Mouse (Mus musculus) heart, embryonic 10.5 days (tissue): ENCODE measurements around the gene Batf2. TPM values are rescaled to one million over a fixed set of nuclear protein-coding genes. Genes with fewer than 3 reads are reported as not detected.
A peak's percentile ranks its signal among the peaks of the same experiment; 100 is the strongest.

Experiments used
- DNase-seq: peaks from one replicate; pipeline ENCODE4 v3.0.0-alpha.2; 2017; ENCODE audit warnings: low spot score
- H3K27ac ChIP-seq: fragments of 300-500 bp; sonication (generic); 2 replicates; pipeline ENCODE4 v1.5.1; 2016; ENCODE audit warnings: mild to moderate bottlenecking
- H3K27me3 ChIP-seq: fragments of 300-500 bp; sonication (generic); 2 replicates; pipeline ENCODE4 v1.6.1; 2016; ENCODE audit warnings: mild to moderate bottlenecking; ENCODE audit not compliant: poor library complexity, insufficient read depth, severe bottlenecking
- H3K36me3 ChIP-seq: fragments of 300-500 bp; sonication (generic); 2 replicates; pipeline ENCODE4 v1.6.1; 2016; ENCODE audit warnings: mild to moderate bottlenecking, moderate library complexity
- H3K4me1 ChIP-seq: fragments of 300-500 bp; sonication (generic); 2 replicates; pipeline ENCODE4 v1.6.1; 2016; ENCODE audit warnings: mild to moderate bottlenecking
- H3K4me3 ChIP-seq: fragments of 300-500 bp; sonication (generic); 2 replicates; pipeline ENCODE4 v1.5.1; 2016; ENCODE audit warnings: mild to moderate bottlenecking, moderate library complexity
- H3K9me3 ChIP-seq: fragments of 300-500 bp; sonication (generic); 2 replicates; pipeline ENCODE4 v1.6.1; 2016; ENCODE audit warnings: mild to moderate bottlenecking, moderate library complexity
- WGBS: fragments of 180-500 bp; shearing (Covaris S2); methylation state at CpG from one replicate; pipeline ENCODE4 v1.1.7; 2016; 5-methylcytosine and 5-hydroxymethylcytosine counted together
- polyA plus RNA-seq: library from polyadenylated mRNA; unstranded; fragments of >200 nt; fragmentation: Nextera tagmentation; extraction: Ambion mirVana; gene quantifications from 2 replicates; pipeline ENCODE4 v1.2.1, GENCODE M21; 2016

Batf2 gene
- polyA plus RNA-seq, 1 experiment from 2014 or later = not detected

DNA sequence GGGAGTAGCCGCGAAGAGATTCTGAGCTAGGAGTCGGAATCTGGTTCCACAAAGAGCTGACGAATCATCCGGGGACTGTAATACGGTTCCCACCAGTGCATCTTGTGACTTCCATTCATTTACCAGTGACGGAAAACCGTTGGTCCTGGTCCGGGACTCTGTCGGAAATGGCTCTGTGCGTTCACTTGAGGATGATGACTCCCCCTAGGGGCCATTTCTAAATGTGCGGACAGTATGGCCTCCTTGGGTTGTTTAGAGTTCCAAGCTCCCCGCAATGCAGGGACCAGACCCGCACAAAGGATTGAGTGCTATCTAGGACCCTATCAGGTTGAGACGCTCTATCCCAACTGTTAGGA, 589 bp downstream of the Batf2 start, which contains the start of gene Arl2:
Gene Arl2, minus strand, starts transcription at position 155 of the 356 bp plus-strand sequence.
- H3K9me3 ChIP-seq = no peaks in the 10 kb centered on the region

DNA sequence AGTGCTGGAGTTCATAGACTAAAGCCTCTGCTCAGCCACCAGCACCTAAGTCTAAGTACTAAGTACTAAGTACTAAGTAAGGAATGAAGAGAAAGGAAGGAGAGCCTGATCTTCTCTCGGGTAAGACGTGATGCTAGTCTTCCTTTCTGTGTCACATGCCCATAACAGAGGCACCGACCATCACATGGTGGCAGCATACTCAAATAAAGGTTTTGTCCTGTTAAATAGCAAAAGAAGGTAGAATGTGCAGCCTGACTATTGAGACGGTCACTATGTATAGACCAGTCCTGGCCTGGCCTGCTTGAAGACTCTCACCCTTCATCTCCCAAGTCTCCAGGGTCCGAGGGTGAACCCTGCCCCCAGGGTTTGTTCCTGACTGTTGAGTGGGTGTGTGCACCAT, 4.1 kb downstream of the Batf2 start:
- no peaks in the 10 kb centered on the region for H3K36me3 ChIP-seq
- peaks cover 12% of the 10 kb centered on the region for H3K4me1 ChIP-seq
- no peak overlapping the region for H3K27ac ChIP-seq
- no peak for DNase-seq
- H3K9me3 ChIP-seq = no peaks in the 10 kb centered on the region
- no peak overlapping the region for H3K4me3 ChIP-seq
- WGBS = 72% methylated on average over 5 of the region's 5 CpGs
- no peaks in the 10 kb centered on the region for H3K27me3 ChIP-seq

More for the DNA sequence above, 589 bp downstream of the Batf2 start, which contains the start of gene Arl2:
- Histone ChIP-seq H3K36me3 (peaks cover 13% of the 10 kb centered on the region; the same call in 1 of the 2 replicates), H3K4me1 (peaks cover 17% of the 10 kb centered on the region), H3K4me3 (peak within 1 kb of the TSS; percentile 85), H3K27me3 (no peaks in the 10 kb centered on the region), H3K27ac (peak within 1 kb of the TSS; percentile 98)
- 0% methylated on average over 15 of the region's 15 CpGs for WGBS
- DNase-seq = peak; percentile 93

DNA sequence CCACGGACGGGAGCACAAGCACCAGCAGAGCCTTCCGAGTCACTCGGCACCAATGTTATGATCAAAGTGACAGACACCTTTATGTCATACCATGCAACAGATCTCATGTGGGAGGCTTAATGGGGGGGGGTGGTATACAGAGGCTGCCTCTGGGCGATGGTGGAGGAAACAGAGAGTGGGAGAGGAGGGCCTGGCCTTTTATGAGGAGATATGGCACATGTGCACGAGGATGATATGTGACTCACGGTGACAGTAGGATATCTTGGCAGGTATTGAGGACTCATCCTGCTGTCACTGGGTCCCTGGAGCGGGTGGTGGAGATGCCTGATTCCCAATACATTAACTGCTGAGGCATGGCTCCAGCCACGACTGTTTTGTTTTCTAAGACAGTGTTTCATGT, 14.4 kb downstream of the Batf2 start:
- H3K9me3 ChIP-seq = no peaks in the 10 kb centered on the region
- no peaks in the 10 kb centered on the region for H3K27me3 ChIP-seq
- DNase-seq = no peak
- 81% methylated on average over 9 of the region's 9 CpGs for WGBS
- no peak overlapping the region for H3K4me3 ChIP-seq
- no peaks in the 10 kb centered on the region for H3K36me3 ChIP-seq
- no peak overlapping the region for H3K27ac ChIP-seq
- H3K4me1 ChIP-seq = no peaks in the 10 kb centered on the region

DNA sequence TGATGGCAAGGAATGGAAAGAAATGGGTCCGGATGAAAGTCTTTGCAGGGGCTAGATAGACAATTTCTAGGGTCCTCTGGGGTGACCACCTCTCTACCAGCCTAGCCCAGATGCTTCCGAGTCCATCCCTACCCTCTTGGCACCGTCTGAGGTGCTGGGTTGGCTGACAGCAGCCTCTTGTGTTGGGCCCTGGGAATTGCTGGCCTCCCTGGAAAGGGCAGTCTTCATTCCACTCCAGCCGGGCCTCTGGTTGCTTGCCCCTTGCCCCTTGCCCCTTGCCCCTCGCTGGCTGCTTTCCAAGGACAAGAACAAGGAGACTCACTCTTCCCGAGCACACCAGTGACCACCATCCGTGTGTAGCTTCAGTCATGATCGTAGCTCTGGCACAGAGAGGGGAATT, 15.6 kb downstream of the Batf2 start:
- 60% methylated on average over 8 of the region's 8 CpGs for WGBS
- 0 out of 2 replicates have a peak, but pooled peaks cover 4% of the 10 kb centered on the region for H3K27me3 ChIP-seq

DNA sequence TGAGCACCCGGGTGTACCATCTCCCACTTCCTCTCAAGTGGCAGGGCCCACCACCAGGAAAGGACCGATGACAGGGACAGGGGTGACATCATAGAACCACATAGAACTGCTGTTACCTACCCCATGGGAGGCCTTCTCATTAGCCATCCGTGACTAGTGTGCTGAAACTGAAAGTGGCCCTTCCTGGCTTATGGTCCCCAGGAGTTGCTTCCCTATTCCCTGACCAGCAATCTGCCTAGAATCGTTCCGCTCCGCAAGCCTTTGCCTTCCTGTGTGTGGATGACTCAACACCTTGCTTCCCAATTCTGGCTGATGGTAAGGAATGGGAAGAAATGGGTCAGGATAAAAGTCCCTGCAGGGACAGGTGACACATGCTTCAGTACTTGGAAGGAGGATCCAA, 16.4 kb downstream of the Batf2 start:
- H3K27me3 ChIP-seq = 0 out of 2 replicates have a peak, but pooled peaks cover 13% of the 10 kb centered on the region
- H3K4me3 ChIP-seq = no peak overlapping the region
- H3K4me1 ChIP-seq = no peaks in the 10 kb centered on the region
- H3K36me3 ChIP-seq = no peaks in the 10 kb centered on the region
- DNase-seq = no peak
- H3K9me3 ChIP-seq = no peaks in the 10 kb centered on the region
- no peak overlapping the region for H3K27ac ChIP-seq
- WGBS = 68% methylated on average over 6 of the region's 6 CpGs

More for the DNA sequence above, 15.6 kb downstream of the Batf2 start:
- Histone ChIP-seq H3K4me3 (no peak overlapping the region), H3K4me1 (no peaks in the 10 kb centered on the region), H3K27ac (no peak overlapping the region), H3K9me3 (no peaks in the 10 kb centered on the region), H3K36me3 (no peaks in the 10 kb centered on the region)
- no peak for DNase-seq

DNA sequence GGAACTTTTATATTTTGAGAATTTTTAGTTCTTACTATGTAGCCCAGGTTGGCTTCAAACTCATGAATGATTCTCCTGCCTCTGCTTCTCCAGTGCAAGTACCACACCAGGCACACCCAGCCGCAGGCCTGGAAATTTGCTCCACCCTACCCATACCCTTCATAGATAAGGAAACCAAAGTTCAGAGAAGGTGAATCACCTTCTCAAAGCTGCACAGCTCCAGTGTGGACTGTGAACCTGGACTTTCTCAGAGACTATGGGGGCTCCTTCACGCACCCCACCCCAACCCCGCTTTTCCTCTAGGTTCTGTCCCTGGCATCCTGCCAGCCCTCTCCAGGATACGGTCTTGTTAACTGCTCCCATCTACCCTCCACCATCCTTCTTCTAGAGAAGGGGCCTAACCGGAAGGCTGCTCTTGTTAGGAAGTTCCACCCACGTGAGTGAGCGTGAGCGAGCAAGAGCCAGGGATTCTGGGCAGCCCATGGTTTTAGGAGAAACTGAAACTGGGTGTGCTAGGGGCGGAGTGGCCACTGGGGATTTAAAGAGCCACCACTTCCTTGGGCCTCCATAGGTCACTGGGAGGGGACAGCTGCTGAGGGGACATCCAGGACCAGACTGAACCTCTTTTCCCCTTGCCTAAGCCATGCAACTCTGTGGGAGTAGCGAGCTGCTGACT, 23.2 kb downstream of the Batf2 start:
- DNase-seq = no peak
- WGBS = 72% methylated on average over 10 of the region's 10 CpGs
- H3K36me3 ChIP-seq = no peaks in the 10 kb centered on the region
- 0 out of 2 replicates have a peak, but pooled peaks cover 3% of the 10 kb centered on the region for H3K4me1 ChIP-seq
- no peaks in the 10 kb centered on the region for H3K9me3 ChIP-seq
- peaks cover 28% of the 10 kb centered on the region; the same call in 1 of the 2 replicates for H3K27me3 ChIP-seq
- H3K4me3 ChIP-seq = no peak overlapping the region
- H3K27ac ChIP-seq = no peak overlapping the region

DNA sequence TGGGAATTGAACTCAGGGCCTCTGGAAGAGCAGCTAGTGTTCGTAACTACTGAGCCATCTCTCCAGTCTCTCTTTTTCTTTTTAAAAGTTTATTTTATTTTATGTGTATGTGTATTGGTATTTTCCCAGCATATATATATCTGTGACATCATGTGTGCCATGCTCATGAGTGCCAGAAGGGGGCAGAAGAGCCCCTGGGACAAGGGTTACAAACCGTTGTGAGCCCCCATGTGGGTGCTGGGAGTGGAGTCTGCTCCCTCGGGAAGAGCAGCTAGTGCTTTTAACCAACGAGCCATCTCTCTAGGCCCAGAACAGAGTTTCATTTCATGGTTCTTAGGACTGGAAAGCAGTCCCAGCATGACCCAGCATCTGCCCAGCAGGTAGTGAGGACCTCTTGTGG, 26.0 kb downstream of the Batf2 start:
- 77% methylated on average over 4 of the region's 4 CpGs for WGBS
- no peak overlapping the region for H3K4me3 ChIP-seq
- H3K36me3 ChIP-seq = no peaks in the 10 kb centered on the region
- no peak overlapping the region for H3K27ac ChIP-seq
- no peaks in the 10 kb centered on the region for H3K9me3 ChIP-seq
- peaks cover 20% of the 10 kb centered on the region; the same call in 1 of the 2 replicates for H3K27me3 ChIP-seq
- H3K4me1 ChIP-seq = 0 out of 2 replicates have a peak, but pooled peaks cover 3% of the 10 kb centered on the region
- no peak for DNase-seq

DNA sequence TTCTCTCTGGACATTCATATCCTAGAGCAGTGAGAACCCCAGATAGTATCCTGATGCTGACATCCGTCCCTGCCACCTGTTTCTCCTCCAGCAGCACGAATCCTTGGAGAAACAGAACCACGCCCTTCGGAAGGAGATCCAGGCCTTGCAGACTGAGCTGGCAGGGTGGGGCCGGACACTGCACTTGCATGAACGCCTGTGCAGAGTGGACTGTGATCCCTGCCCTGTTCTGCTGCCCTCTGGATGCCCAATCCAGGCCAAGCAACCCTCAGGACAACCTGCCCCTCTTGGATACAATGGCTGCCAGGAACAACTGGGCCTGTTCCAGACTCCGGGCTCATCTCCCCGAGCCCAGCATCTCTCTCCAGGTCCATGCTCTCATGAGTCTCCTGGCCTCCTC, 30.4 kb downstream of the Batf2 start:
- H3K27me3 ChIP-seq = no peaks in the 10 kb centered on the region
- no peak overlapping the region for H3K27ac ChIP-seq
- no peaks in the 10 kb centered on the region for H3K4me1 ChIP-seq
- 75% methylated on average over 8 of the region's 8 CpGs for WGBS
- H3K9me3 ChIP-seq = no peaks in the 10 kb centered on the region
- H3K4me3 ChIP-seq = no peak overlapping the region
- no peak for DNase-seq
- no peaks in the 10 kb centered on the region for H3K36me3 ChIP-seq

DNA sequence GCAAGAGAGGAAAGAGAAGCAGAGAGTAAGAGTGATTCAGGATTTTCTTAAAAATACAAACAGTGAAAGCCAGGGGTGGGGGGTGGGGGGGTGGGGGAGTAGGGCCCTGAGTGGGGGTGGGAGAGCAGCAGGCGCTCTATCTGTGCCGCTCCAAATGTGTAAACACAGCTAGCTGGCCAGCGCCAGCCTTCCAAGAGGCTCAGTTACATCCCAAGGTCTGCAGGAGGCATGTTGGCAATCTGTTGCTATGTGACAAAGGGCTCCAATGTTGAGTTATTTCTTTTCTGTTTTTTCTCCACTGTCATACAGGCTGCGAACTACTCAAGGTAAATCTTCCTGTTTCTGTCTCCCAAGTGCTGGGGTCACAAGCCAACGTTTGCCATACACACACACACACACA, 34.0 kb downstream of the Batf2 start:
- H3K9me3 ChIP-seq = no peaks in the 10 kb centered on the region
- no peaks in the 10 kb centered on the region for H3K4me1 ChIP-seq
- no peak for DNase-seq
- H3K36me3 ChIP-seq = no peaks in the 10 kb centered on the region
- WGBS = 40% methylated on average over 5 of the region's 5 CpGs
- no peak overlapping the region for H3K27ac ChIP-seq
- no peaks in the 10 kb centered on the region for H3K27me3 ChIP-seq
- H3K4me3 ChIP-seq = no peak overlapping the region

DNA sequence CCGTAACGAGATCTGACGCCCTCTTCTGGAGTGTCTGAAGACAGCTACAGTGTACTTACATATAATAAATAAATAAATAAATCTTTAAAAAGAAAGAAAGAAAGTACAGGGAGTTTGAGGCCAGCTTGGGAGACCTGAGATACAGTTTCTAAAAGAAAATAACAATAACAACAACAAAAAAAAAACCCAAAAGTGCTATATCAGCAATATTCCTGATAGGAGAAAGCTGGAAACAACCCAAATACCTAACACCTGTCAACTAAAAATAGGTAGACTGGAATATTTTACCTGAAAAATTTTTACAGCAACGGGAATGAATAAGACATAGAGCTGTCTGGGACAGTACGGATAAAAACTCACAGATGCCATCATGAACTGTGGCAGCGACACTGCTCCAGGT, 38.0 kb downstream of the Batf2 start:
- no peaks in the 10 kb centered on the region for H3K27me3 ChIP-seq
- DNase-seq = no peak
- WGBS = 80% methylated on average over 6 of the region's 6 CpGs
- H3K9me3 ChIP-seq = no peaks in the 10 kb centered on the region
- no peak overlapping the region for H3K4me3 ChIP-seq
- no peaks in the 10 kb centered on the region for H3K4me1 ChIP-seq
- no peak overlapping the region for H3K27ac ChIP-seq
- H3K36me3 ChIP-seq = no peaks in the 10 kb centered on the region

DNA sequence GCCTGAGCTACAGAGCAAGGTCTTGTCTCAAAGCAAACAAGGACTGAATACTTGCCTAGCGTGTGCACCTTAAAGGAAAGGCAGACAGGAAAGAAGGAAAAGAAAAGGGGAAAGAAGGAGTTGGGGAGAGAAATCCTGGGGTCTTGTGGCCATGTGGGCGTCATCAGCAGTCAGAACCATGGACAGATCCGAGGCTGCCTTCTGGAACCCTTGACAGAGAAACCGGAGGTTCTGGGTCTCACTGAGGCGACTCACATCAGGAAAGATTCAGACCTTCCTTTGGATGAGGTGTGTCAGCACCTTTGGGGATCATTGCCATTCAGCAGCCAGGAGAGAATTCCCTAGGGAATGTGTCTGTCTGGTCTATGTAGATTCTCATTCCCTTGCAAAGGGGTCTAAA, 40.8 kb downstream of the Batf2 start:
- Histone ChIP-seq H3K27ac (no peak overlapping the region), H3K36me3 (no peaks in the 10 kb centered on the region), H3K4me3 (no peak overlapping the region), H3K27me3 (0 out of 2 replicates have a peak, but pooled peaks cover 8% of the 10 kb centered on the region), H3K9me3 (no peaks in the 10 kb centered on the region), H3K4me1 (no peaks in the 10 kb centered on the region)
- 14% methylated on average over 5 of the region's 5 CpGs for WGBS
- no peak for DNase-seq

DNA sequence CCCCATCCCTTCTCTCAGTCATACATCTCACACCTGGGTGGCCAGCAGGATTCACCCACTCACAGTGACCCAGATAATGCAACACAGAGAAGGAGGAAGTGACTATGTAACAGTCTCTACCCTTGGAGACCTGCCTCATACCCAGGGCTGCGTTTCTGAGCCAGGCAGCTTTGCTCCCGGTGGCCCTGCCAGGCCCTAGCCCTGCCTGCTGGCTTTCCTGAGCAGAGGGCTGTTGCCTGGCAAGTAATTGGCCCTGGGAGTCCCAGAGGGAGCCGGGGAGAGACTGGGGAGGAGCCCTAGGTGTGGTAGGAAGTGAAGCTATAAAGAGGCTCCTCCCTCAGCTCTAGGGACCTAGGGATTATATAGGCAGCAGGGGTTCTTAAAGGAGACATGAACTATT, 41.8 kb downstream of the Batf2 start:
- H3K9me3 ChIP-seq = no peaks in the 10 kb centered on the region
- no peaks in the 10 kb centered on the region for H3K4me1 ChIP-seq
- no peak for DNase-seq
- 12% methylated on average over 3 of the region's 3 CpGs for WGBS
- no peak overlapping the region for H3K27ac ChIP-seq
- H3K36me3 ChIP-seq = no peaks in the 10 kb centered on the region
- H3K4me3 ChIP-seq = no peak overlapping the region
- 0 out of 2 replicates have a peak, but pooled peaks cover 8% of the 10 kb centered on the region for H3K27me3 ChIP-seq

DNA sequence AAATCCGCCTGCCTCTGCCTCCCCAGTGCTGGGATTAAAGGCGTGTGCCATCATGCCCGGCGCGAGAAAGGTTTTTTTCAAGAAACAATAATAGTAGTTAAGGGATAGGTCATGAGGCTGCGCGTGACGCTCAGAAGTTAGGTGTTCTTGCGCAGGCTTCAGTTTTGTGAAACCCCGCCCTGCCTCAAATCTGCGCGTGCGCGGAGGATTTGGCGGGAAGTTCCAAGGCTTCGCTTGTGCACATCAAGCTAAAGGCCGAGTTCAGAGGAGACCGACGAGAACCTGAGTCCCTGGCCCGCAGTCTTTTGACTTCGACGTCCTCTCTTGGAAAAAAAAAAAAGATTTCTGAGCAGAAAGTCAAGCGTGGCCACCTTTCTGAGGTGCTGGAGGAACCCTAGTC, 43.3 kb downstream of the Batf2 start, which contains the start of gene Majin:
Gene Majin, plus strand, starts transcription at position 258 of the 400 bp plus-strand sequence.
- no peaks in the 10 kb centered on the region for H3K4me1 ChIP-seq
- H3K4me3 ChIP-seq = no peak within 1 kb of the TSS
- no peak within 1 kb of the TSS for H3K27ac ChIP-seq
- no peaks in the 10 kb centered on the region for H3K36me3 ChIP-seq
- H3K27me3 ChIP-seq = 0 out of 2 replicates have a peak, but pooled peaks cover 8% of the 10 kb centered on the region
- no peak for DNase-seq
- WGBS = 74% methylated on average over 23 of the region's 23 CpGs
- H3K9me3 ChIP-seq = no peaks in the 10 kb centered on the region
